18 mouse cellular contexts compared by ENCODE assay signal in the genomic region with DNA sequence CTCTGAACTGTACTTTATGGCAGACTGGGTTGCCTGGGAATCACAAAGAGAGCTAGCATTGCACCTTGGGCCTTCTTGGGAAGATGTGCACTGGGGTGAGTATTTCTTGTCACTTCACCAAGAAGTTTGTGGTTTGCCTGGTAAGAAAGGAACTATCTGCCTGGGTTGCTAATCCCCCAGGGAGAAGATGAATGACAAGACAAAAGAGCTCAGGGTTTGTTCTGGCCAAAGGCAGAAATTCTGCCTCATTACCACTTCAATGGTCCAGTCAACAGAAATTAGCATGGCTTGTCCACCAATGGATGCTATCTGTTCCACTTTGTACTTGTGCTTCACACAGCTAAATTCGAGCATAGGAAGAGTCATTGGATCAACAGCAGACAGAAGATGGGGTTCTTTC.
DNase-seq lines count a peak whose midpoint lies in the region; ATAC-seq and TF ChIP-seq lines count a peak whose summit lies in the region.
"Had no signal": no experiment of that assay in that cellular context is flagged by ENCODE, and none has a peak within 500 bp of the region (broad histone marks: within the 10 kb centered on the region; RNA-seq: fewer than 3 reads in every experiment).

No protein-coding gene starts in this region.

- H3K9me3 ChIP-seq in CH12.LX (replicated peaks; ENCODE audit: low read length) = no peaks in the 10 kb centered on the region
- H3K9me3 ChIP-seq in hindbrain, postnatal 0 days (ENCODE audit: low read length) = no peaks in the 10 kb centered on the region
- H3K9me3 ChIP-seq: heart, embryonic 13.5 days had no signal

- TF ChIP-seq RAD21 in CH12.LX (IDR thresholded peaks at IDR 0.05; ENCODE audit: low read depth, low read length) = no peak

- dilution Hi-C loops in CH12.LX (cut with MboI; ENCODE audit: extremely low pct_ligation_motif_present, extremely low pct_unique_long_range_greater_than_20kb, low sequenced_read_pairs) = no loop called here

- H3K27ac ChIP-seq in CH12.LX (ENCODE audit: insufficient read depth, low read depth) = no peak overlapping the region
- no peak overlapping the region for H3K27ac ChIP-seq in hindbrain, postnatal 0 days
- H3K27ac ChIP-seq: heart, embryonic 13.5 days had no signal

- no peak overlapping the region for H3K4me3 ChIP-seq in CH12.LX (replicated peaks in 1 of 3; ENCODE audit: low read depth in 2 of 3, low read length in 2 of 3, poor library complexity in 1 of 3)
- H3K4me3 ChIP-seq in hindbrain, postnatal 0 days (ENCODE audit: low read length) = no peak overlapping the region
- H3K4me3 ChIP-seq: heart, embryonic 13.5 days; myocyte had no signal

- TF ChIP-seq EP300 in CH12.LX (IDR thresholded peaks at IDR 0.05; ENCODE audit: low read length) = no peak

- peak; percentile 73 for ATAC-seq in hindbrain, postnatal 0 days
- no peak for ATAC-seq in CD4-positive, CD25-positive, alpha-beta regulatory T cell, adult 4 months

- WGBS in hindbrain, postnatal 0 days = 13% methylated on average over 1 of the region's 1 CpGs

- H3K36me3 ChIP-seq in CH12.LX (replicated peaks in 1 of 2; ENCODE audit: control insufficient read depth in 1 of 2, insufficient read depth in 1 of 2, low read length in 1 of 2) = no peaks in the 10 kb centered on the region
- no peaks in the 10 kb centered on the region for H3K36me3 ChIP-seq in hindbrain, postnatal 0 days (ENCODE audit: insufficient read depth, low read length)
- H3K36me3 ChIP-seq: heart, embryonic 13.5 days had no signal

- in situ Hi-C loops in CH12.LX (cut with MboI; ENCODE audit: low pct_ligation_motif_present, low pct_unique_long_range_greater_than_20kb, low sequenced_read_pairs) = no loop called here

- no peak overlapping the region for H3K4me2 ChIP-seq in CH12.LX (ENCODE audit: insufficient read depth, low read depth, poor library complexity, severe bottlenecking)
- H3K4me2 ChIP-seq in hindbrain, postnatal 0 days (ENCODE audit: low read depth, low read length) = no peak overlapping the region
- H3K4me2 ChIP-seq: heart, embryonic 13.5 days; liver, embryonic 11.5 days; lung, embryonic 14.5 days had no signal

- no peaks in the 10 kb centered on the region for H3K79me2 ChIP-seq in CH12.LX (replicated peaks; ENCODE audit: control insufficient read depth, extremely low read depth, insufficient read depth, poor library complexity, severe bottlenecking)

- TF ChIP-seq CTCF in CH12.LX (conservative IDR thresholded peaks at IDR 0.05 in 1 of 2, IDR thresholded peaks at IDR 0.05 in 1 of 2; ENCODE audit: low read depth in 2 of 2, low read length in 2 of 2) = no peak
- no peak for TF ChIP-seq CTCF in hindbrain, postnatal 0 days (IDR thresholded peaks at IDR 0.05; ENCODE audit: low read depth)

- no peaks in the 10 kb centered on the region for H3K27me3 ChIP-seq in CH12.LX (replicated peaks)
- no peaks in the 10 kb centered on the region for H3K27me3 ChIP-seq in hindbrain, postnatal 0 days (ENCODE audit: insufficient read depth, low read length)
- H3K27me3 ChIP-seq: heart, embryonic 13.5 days had no signal

- H3K9ac ChIP-seq in CH12.LX (ENCODE audit: insufficient read depth, low read depth) = no peak overlapping the region
- H3K9ac ChIP-seq in hindbrain, postnatal 0 days (replicated peaks; ENCODE audit: low read length) = no peak overlapping the region
- H3K9ac ChIP-seq: heart, embryonic 13.5 days; lung, embryonic 14.5 days had no signal

- DNase-seq in embryo, embryonic 10 days (ENCODE audit: low spot score) = peak; percentile 6
- DNase-seq in embryo, embryonic 9.5 days (ENCODE audit: extremely low spot score) = no peak
- DNase-seq in CH12.LX (ENCODE audit: extremely low read depth) = peak; percentile 46
- DNase-seq in embryo, embryonic 10.5 days (ENCODE audit: low spot score) = peak; percentile 25
- DNase-seq in hindbrain, postnatal 0 days (ENCODE audit: low spot score) = peak; percentile 35
- DNase-seq in gastrocnemius, adult 8-10 months (ENCODE audit: low spot score in 2 of 2) = no peak
- no peak for DNase-seq in layer of hippocampus, adult 8-10 months (ENCODE audit: low spot score in 2 of 2)
- DNase-seq: adrenal gland, adult 8-10 months; cerebellum, adult 8-10 months; heart, postnatal 4 days; kidney, adult 11 months; kidney, postnatal 25 days; lung, embryonic 14.5 days; thymus, adult 18-20 months had no signal

- TF ChIP-seq POLR2A in CH12.LX (IDR thresholded peaks at IDR 0.05; ENCODE audit: low read depth, low read length) = no peak

- H3K4me1 ChIP-seq in CH12.LX (ENCODE audit: control insufficient read depth in 1 of 2, insufficient read depth in 2 of 2) = peaks cover 0 to 11% of the 10 kb centered on the region in 2 experiments; a peak in 2 of 4 replicates
- H3K4me1 ChIP-seq in hindbrain, postnatal 0 days (ENCODE audit: insufficient read depth, low read length) = no peaks in the 10 kb centered on the region

TF ChIP-seq in CH12.LX, 34 proteins besides CTCF, POLR2A, EP300 and RAD21:
- no peak for TF ChIP-seq SIN3A (IDR thresholded peaks at IDR 0.05; ENCODE audit: low read length)
- no peak for TF ChIP-seq ZKSCAN1 (IDR thresholded peaks at IDR 0.05; ENCODE audit: borderline replicate concordance, low read depth, low read length)
- no peak for TF ChIP-seq ZMIZ1 (IDR thresholded peaks at IDR 0.05; ENCODE audit: low read depth, low read length)
- no peak for TF ChIP-seq E2F4 (IDR thresholded peaks at IDR 0.05; ENCODE audit: insufficient replicate concordance, low read depth, low read length)
- no peak for TF ChIP-seq MAFK (IDR thresholded peaks at IDR 0.05; ENCODE audit: insufficient replicate concordance, low read length)
- no peak for TF ChIP-seq JUND (conservative IDR thresholded peaks at IDR 0.05; ENCODE audit: low read depth, low read length)
- no peak for TF ChIP-seq SMC3 (IDR thresholded peaks at IDR 0.05; ENCODE audit: low read depth, low read length)
- TF ChIP-seq ELF1 (IDR thresholded peaks at IDR 0.05; ENCODE audit: low read depth, low read length) = no peak
- no peak for TF ChIP-seq PAX5 (IDR thresholded peaks at IDR 0.05; ENCODE audit: low read length)
- no peak for TF ChIP-seq JUN (IDR thresholded peaks at IDR 0.05; ENCODE audit: insufficient read depth, low read depth, low read length)
- TF ChIP-seq IRF4 (IDR thresholded peaks at IDR 0.05; ENCODE audit: low read depth, low read length) = no peak
- TF ChIP-seq ETS1 (conservative IDR thresholded peaks at IDR 0.05; ENCODE audit: low read depth, low read length) = no peak
- TF ChIP-seq USF1 (IDR thresholded peaks at IDR 0.05; ENCODE audit: low read depth, low read length) = no peak
- TF ChIP-seq NRF1 (IDR thresholded peaks at IDR 0.05; ENCODE audit: low read depth, low read length) = no peak
- TF ChIP-seq UBTF (IDR thresholded peaks at IDR 0.05; ENCODE audit: low read depth, low read length) = no peak
- no peak for TF ChIP-seq MAZ (IDR thresholded peaks at IDR 0.05; ENCODE audit: low read depth, low read length)
TF ChIP-seq in CH12.LX: peak in this region for 0.

Comparison
In these comparisons a context has a peak if more than half of its experiments do, and no peak if none do; other contexts are left out.
1. DNase-seq: peak in embryo, embryonic 10 days (single experiment), CH12.LX (single experiment), embryo, embryonic 10.5 days (single experiment) and hindbrain, postnatal 0 days (single experiment); none in embryo, embryonic 9.5 days (single experiment), gastrocnemius, adult 8-10 months (0 of 2) and layer of hippocampus, adult 8-10 months (0 of 2).